Mouse (Mus musculus): ENCODE measurements at regions not wholly inside any gene's neighbourhood (a gene's known extent, or its start where the extent isn't known, plus 50 kb on each side); places are given as distances from the start of the nearest gene placed in this dataset.

GRCm38 (mm10) chr1:92264941-92265340 lies 69.4 kb upstream of the Hdac4 start:
- TF ChIP-seq TCF12 (IDR thresholded peaks at IDR 0.05; ENCODE audit: low read depth, low read length) (no peak), ZC3H11A (IDR thresholded peaks at IDR 0.05; ENCODE audit: low read depth, low read length) (no peak), SIN3A (IDR thresholded peaks at IDR 0.05; ENCODE audit: low read length) (no peak), EP300 (IDR thresholded peaks at IDR 0.05; ENCODE audit: low read depth in 1 of 2, low read length in 2 of 2) (no peak), CTCF (IDR thresholded peaks at IDR 0.05 in 2 of 3, conservative IDR thresholded peaks at IDR 0.05 in 1 of 3; ENCODE audit: control insufficient read depth in 1 of 3, insufficient read depth in 1 of 3, low read depth in 2 of 3, low read length in 3 of 3, poor library complexity in 1 of 3, severe bottlenecking in 1 of 3) (no peak), USF1 (IDR thresholded peaks at IDR 0.05; ENCODE audit: low read depth, low read length) (no peak), POLR2A (IDR thresholded peaks at IDR 0.05; ENCODE audit: control insufficient read depth in 1 of 2, insufficient read depth in 1 of 2, low read depth in 1 of 2, low read length in 2 of 2, poor library complexity in 1 of 2) (no peak), BHLHE40 (IDR thresholded peaks at IDR 0.05; ENCODE audit: borderline replicate concordance, low read depth, low read length) (no peak), E2F4 (IDR thresholded peaks at IDR 0.05; ENCODE audit: borderline replicate concordance, low read depth, low read length) (no peak), HCFC1 (IDR thresholded peaks at IDR 0.05; ENCODE audit: low read depth, low read length) (no peak)
